Mouse (Mus musculus) cerebellum, adult (tissue): ENCODE measurements at regions not wholly inside any gene's neighbourhood (a gene's known extent, or its start where the extent isn't known, plus 50 kb on each side); places are given as distances from the start of the nearest gene placed in this dataset.

ENCODE experiments used
- ATAC-seq: cut with Nextera tagmentation; 2 replicates; pipeline ENCODE4 v1.9.2; 2017; ENCODE audit warnings: mild to moderate bottlenecking, moderate library complexity, mixed read lengths; ENCODE audit not compliant: insufficient number of reproducible peaks, low FRiP score, low TSS enrichment

DNA sequence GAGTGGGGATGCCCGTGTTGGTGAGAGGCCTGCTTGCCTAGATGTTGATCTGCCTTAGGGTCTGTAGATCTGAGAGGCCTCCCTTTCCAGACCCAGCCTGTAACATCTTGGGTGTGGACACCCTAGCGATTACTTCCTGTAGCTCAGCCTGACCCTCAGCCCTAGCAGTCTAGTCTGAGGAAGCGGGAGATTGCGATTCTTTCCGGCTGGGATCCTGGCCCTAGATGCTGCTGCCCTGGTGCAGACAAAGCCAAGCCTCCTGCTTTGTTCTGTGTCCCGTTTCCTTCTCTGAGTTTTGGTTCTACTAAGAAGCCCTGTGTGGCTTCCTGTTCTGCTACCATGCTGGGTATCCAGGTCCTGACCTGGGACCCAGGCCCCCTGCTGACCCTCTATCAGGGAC lies 171.8 kb upstream of the Ubr2 start:
- no peak for ATAC-seq

DNA sequence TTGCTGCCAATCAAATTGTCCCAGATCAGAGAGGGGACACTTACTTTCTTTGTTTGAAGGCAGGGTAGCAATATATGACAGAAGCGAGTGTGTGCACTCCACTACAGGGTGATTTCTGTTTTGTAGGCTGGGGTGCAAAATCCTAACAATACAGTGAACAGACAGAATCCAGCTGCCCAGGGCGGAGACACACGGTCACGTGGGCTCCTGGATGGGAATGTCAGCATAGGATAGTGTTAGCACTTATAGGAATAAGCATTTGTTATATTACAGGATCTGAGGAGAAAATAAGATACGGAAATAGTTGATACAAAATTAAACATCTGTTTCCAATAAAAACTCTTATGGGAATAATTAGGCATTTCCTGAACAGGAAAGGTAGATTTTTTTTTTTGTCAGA lies 169.1 kb upstream of the Ubr2 start:
- ATAC-seq: no peak

DNA sequence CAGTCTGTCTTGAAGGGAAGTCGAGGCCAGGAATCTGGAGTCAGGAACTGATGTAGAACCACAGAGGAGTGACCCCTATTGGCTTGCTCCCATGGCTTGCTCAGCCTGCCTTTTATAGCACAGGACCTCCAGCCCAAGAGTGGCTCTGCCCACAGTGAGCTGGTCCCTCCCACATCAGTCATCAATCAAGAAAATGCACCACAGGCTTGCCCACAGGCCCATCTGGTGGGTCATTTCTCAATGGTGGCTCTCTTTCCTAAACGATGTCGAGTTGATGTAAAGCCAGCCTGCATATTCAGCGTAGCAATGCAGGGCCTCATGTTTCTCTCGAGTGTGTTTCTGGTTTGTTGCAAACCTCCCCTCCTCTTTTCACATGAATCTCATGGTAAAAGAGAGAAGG lies 168.3 kb upstream of the Ubr2 start:
- ATAC-seq: no peak

DNA sequence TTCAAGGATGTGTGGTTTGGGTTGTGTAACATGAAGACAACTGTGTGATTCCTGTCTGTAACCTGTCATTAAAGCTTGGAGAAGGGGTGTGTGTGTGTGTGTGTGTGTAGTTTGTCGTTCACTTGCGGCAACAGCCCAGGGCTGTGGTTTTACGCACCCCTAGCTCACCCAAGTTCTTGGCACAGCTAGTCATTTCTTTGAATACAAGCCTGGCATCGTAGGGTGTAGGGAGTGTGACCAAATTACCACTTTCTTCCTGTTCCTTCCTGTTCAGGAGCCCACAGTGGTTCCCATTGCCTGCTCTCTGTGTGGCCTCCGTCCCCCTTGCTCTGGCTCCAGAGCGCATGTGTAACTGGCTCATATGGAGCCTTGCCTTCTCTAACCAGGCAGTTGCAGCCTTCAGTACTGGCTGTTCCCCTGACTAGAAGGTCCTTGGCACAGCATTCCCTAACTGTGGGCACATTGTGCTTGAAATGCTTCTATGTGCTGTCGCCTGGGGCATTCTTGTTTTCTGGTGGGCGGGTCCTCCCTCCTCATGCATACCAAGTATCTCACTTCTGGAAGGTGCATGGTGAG lies 167.4 kb upstream of the Ubr2 start:
- no peak for ATAC-seq

DNA sequence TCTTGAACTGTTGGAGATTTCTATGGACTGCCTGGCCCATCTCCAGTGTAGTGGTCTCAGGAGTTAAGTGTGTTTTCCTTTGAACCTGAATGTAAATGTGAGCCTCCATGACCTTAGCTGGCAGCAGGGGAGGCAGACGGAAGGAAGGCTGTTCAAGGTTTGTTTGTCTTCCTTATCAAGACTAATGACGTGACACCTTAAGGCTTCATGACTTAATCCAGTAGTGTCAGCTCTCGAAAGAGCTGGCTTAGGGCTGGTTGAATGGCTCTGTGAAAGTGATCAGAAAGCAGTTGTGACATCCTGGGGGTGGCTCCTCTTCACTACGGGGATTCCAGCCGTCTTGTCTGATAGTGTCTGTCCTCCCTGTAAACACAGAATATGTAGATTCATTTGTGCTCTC lies 166.0 kb upstream of the Ubr2 start:
- ATAC-seq: no peak

DNA sequence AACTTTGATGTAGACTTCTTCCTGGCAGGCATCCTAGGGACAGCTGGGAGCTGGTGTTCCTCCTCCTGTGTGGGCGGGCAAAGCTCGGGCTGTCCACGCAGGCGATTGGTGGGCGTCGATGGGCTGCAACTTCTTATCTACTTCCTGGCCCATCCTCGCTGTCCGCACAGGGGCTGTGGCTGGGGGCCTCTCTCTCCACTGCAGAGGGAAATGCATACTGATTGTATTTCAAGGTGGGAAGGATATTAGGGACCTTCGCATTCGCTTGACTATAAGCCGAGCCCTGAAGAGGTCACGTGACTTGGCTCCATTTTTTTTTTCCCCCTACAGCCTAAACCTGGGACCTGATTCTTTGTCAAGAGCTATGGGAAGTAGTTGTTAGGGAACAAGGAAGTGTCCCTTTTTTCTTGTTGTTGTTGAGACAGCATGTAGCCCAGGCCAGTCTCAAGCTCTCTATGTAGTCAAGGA lies 164.4 kb upstream of the Ubr2 start:
- ATAC-seq: no peak

DNA sequence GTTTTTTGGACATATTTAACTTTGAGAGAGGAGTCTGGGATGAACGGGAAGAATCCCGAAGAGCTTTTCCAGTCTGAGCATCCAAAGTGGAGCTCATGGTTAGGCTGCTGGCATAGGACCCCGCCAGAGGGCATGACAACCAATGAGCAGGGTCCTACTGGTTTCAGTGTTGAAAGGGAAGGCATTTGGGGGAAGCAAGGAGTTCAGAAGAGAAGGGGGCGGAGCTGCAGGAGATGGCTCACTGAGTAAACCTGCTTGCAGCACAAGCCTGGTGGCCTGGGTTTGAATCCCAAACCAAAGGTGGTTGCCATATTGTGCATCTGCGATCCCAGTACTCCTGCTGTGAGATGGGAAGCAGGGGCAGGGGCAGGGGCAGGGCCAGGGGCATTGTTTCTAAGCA lies 161.4 kb upstream of the Ubr2 start:
- no peak for ATAC-seq

DNA sequence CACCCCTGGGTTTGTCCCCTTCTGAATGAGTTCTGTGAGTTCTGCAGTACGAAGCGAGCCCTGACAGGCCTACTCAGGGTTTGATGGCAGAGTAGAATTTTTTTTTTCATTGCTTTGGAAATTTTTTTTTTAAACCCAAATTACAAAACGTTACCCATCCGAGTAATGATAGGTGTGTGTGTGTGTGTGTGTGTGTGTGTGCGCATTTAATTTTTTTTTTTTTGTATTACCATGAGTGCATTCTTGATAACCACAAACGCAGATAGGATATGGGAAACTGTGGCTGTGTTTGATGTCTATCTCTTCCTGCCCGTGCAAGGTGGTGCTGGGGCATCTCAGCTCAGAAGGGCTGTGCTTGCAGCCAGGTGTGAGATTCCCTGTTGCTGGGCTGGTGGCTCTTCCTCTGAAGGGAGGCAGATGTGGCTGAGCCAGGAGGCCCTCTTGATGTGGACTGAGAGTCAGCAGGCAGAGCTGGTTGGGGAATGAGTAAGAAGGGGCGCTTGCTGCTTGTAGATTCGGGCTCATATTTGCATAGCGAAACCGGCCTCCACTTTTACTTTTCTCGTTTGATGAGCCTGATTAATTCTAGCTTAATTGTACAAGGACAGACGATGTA lies 160.7 kb upstream of the Ubr2 start:
- ATAC-seq: no peak

DNA sequence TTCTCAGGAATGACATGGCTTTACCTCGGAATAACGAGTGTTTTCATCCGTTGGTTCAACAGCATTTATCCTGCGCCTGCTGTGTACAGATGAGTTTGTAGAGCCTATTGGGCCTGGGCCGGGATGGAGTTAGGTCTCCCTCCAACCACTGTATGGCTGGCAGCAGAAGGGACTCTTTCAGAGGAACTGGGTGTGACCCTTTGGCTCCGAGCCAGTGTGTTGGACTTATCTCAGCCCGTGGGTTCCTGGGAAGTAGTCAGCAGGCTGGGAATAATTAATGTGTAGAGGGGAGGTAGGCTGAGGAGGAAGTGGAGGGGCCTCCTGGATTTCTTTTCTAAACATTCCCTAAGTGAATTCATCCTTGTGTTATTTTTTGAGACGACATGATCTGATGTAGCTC lies 157.7 kb upstream of the Ubr2 start:
- no peak for ATAC-seq

DNA sequence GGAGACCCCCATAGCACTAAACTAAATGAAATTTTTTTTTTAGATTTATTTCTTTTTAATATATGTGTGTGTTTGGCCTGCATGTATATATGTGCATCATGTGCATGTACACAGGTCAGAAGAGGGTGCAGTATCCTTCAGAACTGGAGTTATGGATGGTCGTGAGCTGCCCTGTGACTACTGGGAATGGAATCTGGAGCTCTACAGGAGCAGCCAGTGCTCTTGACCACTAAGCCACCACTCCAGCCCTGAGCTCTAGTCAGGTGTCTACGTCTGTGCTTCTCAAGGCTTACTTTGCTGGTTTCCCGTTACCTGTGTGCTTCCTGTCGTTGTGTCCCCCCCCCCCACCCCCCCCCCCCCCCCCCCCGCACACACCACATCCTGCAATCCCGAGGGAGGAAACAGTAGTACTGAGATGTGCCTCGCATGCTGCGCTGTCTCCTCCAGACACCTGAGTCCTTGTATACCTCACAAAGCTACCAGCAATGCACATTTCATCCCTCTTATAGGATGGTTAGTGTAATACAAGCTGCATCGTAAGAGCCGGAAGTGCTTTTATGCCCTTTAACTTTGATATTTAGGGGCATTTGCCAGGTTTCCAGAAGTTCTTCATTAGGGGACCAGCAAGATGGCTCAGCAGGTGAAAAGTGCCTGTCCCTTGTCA lies 153.5 kb upstream of the Ubr2 start:
- no peak for ATAC-seq

DNA sequence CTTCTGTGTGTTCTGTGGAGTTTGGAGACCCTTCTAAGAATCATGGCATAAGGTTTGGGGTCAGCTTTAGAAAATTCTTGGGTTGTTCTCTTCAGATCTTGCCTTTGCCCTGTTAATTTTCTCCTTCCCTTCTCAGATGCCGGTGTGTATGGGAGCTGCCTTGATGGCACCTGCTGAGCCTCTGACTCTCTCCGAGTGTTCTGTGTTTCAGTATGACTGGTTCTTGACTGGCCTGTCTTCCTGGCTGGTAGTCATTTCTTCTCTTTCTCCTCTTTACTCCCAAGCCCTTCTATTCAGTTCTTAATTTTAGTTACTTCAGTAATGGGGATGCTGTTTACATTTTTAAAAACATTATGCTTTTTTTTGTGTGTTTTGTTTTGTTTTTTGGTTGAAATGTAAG lies 152.1 kb upstream of the Ubr2 start:
- ATAC-seq: no peak

DNA sequence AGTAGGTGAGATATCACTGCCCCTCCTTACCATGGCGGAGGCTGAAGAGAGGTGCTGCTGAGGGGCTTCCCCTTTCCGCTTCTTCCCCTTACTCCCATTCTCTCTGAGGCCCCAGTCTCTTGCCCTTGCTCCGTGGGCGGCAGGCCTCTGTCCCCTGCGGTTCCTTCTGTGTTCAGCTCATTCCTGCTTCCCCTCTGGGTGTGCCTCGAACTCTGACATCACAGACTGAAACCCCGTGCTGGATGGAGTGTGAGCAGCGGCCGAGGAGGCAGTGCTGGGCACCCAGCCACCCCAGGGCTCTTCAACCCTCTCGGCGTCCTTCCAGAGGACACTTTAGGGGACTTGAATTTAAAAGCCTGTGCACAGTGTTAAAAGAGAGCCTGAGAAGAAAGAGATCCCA lies 145.9 kb upstream of the Ubr2 start:
- ATAC-seq: no peak

DNA sequence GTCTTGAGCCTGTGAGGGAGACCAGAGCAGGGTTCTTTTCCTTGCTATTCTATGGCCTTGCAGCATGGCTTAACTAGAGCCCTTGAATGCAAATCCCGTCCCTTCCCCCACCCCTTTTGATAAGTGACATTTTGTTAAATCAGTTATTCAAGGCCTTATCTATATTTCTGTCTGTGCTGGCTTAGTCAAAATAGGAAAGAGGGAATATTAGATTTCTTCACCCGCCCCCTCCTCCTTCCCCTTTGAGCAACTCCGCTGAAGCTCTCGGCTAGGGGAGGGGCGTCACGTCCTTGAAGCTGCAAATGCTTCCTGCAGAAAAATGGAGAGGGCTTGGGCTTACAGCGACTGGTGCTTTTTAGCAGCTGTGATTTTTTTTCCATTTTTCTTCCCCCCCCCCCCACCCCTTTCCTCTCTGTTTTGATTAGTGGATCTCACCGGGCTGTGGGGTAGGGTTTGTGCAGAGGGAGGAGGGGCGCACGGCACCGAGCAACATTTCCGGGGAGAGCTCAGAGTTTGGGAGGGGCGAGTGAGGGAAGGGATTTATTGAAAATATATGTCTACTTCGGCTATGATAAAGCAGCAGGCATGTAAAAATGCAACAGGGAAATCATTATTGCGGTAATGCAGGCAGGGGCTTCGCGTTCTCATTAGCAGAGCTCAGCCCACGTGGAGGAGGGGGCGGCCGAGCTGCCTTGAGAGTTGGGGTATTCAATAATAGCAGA lies 141.4 kb upstream of the Ubr2 start:
- ATAC-seq: no peak

DNA sequence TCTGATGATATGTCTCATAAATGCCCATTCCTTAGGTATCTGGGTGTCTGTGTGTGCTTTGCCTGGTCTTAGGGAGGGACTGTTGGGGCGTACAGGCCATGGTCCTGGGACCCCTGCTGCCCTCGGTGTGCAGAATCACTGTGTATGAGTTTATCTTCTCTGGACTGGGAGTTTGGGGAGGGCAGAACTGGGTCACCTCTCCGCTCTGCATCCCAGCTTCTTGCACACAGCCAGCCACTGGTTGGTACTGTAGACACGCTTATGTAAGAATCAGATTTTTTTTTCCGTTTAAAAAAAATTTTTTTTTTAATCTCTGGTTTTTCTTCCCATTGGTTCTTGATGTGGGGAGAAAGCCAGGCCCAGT lies 140.8 kb upstream of the Ubr2 start:
- ATAC-seq: no peak

DNA sequence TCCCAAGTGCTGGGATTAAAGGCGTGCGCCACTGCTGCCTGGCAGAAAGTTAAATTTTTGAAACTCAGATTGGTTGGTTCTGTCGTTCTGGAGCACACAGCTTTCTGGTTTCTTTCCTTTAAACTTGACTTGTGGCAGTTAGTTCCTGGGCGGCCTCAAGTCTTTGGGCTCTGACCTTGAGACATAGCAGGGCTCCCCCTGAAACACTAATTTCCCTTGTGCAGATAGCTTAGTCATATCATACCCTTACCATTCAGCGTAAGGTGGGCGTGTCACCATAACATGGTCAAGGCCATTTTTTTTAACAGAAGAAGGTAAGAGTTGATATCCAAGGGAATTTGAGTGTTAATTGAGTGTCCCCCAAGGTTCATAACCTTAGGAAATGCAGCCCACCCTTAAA lies 140.3 kb upstream of the Ubr2 start:
- ATAC-seq: no peak

DNA sequence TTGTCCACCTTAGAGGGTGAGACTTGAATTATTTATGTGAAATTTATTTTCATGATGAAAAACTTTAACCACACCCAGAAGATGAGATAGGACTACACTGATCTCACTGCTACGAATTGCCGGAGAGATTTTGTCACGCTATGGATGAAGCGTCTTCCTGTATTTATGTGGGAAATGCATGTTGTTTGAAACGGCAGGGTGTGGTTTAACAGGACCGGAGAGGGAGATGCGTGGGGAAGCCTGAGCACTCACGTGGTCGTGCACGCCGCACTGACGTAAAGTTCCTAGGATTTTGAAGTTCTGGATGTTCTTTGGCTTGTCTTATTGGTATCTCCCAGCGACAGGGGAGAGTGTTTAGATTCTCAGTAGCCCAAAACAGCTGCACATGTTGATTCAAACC lies 139.3 kb upstream of the Ubr2 start:
- ATAC-seq: no peak

DNA sequence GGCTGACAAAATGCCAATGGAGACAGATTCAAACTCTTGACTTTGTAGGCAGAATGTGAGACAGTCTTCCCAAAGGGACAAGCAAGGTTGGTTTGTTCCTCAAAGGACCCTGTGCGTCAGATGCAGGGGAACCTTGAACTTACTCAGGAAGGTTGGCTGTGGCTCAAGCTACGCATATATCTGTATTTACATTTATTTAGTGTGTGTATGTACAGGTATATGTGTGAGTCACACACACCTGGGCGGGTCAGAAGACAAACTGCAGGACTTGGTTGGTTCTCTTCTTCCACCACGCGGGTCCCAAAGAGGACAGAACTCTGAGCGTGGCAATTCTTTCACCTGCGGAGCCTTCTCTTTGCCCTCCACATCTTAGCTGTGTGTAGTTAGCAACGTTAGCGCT lies 138.8 kb upstream of the Ubr2 start:
- ATAC-seq: no peak

DNA sequence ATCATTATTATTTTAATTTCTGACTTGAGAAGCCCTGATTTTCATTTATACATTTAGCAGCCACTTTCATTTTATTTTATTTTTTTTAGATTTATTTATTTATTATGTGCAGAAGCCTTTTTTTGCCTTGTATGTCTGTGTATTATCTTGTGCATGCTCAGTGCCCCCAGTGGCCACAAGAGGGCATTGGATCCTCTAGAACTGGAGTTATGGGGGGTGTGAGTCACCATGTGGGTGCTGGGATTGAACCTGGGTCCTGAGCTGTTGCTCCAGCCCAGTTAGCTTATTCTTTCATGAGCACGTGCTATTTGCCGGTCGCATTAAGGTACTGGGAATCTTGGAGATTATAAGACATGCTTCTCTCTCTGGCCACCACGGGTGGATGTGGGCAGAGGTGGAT lies 136.3 kb upstream of the Ubr2 start:
- no peak for ATAC-seq

DNA sequence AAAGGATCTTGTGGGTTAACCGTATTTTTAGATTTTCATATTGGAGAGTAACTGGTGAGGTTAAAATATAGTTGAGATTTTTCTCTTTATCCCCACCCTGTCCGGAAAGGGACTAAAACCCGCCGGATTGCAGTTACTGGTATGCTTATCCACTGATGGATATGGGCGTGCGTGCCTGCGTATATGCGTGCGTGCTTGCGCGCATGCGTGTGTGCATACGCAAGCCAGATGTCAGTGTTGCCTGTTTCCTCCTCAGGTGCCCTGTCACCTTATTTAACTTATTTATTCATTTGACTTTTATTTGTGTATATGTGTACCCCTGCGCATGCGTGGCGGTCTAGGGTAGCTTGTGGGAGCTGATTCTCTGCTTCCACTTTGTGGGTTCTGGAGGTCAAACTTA lies 135.2 kb upstream of the Ubr2 start:
- no peak for ATAC-seq

DNA sequence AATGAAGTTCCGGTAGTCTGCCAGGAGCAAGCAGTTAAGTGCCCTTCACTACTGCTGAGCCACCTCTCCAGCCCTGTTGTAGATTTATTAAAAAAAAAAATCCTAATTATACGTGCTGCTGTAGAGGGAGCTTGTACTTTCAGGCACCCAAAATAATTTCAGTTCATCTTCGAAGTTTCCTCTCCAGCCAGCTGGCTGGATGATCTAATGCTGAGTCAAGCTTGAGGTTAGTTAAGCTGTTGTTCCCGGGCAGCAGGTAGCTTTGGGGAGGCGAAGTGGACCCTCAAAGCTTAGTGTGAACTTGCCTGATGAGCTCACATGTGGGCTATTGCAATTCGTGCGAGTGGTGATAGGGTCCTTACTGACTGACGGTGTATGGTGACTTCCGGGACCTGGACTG lies 134.6 kb upstream of the Ubr2 start:
- no peak for ATAC-seq

DNA sequence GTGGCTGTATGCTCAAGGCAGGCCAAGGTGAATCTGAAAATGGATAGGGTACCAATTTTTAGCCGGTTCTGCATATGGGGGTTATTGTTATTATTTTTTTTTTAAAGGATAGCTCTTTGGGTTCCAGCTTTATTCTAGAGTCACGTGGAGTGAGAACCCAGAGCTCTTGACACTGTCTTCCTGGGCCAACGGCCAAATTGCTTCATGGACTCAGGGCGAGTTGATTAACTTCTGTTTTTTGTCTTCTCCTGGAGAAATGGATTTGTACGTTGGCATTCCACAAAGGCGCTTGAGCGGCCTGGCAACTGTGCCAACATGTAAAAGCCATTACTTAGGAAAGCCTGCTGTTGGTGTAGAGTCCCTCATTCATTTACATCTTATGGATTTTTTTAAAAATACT lies 134.1 kb upstream of the Ubr2 start:
- no peak for ATAC-seq

DNA sequence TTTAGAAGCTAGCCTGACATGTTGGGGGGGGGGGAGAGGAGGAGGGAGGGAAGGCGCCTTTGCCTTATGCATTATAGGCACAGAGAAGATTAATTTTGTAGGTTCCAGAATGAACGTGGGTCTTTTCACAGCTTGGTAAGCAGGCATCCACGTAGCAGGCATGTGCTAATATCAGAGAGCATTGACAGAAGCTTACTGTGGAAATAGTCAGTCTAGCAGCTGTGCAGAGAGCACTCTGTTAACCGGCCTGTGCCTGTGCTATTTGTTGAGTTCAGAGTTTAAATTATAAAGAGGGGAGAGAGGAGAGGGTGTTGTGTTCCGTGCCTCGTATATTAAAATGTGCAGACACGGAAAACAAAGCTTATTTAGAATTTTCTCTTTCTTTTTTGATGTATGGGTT lies 133.5 kb upstream of the Ubr2 start:
- no peak for ATAC-seq
